Mouse (Mus musculus) midbrain, embryonic 10.5 days (tissue): ENCODE measurements around the gene Retreg1. TPM values are rescaled to one million over a fixed set of nuclear protein-coding genes. Genes with fewer than 3 reads are reported as not detected.
"Not testable (repeated sequence)": the region's sequence is repeated elsewhere in the genome, so short reads cannot be mapped to it uniquely, and the experiment has no call there.

Experiments used
- DNase-seq: peaks from one replicate; pipeline ENCODE4 v3.0.0-alpha.2; 2017; ENCODE audit warnings: low spot score
- H3K27ac ChIP-seq: fragments of 300-500 bp; sonication (generic); replicated peaks from 2 replicates; pipeline ENCODE4 v1.5.1; 2016; ENCODE audit warnings: mild to moderate bottlenecking
- H3K27me3 ChIP-seq: fragments of 300-500 bp; sonication (generic); 2 replicates; pipeline ENCODE4 v1.6.1; 2016; ENCODE audit warnings: low read depth, mild to moderate bottlenecking; ENCODE audit not compliant: poor library complexity, severe bottlenecking
- H3K36me3 ChIP-seq: fragments of 300-500 bp; sonication (generic); 2 replicates; pipeline ENCODE4 v1.6.1; 2016; ENCODE audit warnings: mild to moderate bottlenecking, moderate library complexity
- H3K4me1 ChIP-seq: fragments of 300-500 bp; sonication (generic); 2 replicates; pipeline ENCODE4 v1.6.1; 2016
- H3K4me3 ChIP-seq: fragments of 300-500 bp; sonication (generic); 2 replicates; pipeline ENCODE4 v1.5.1; 2016; ENCODE audit warnings: mild to moderate bottlenecking, moderate library complexity
- H3K9me3 ChIP-seq: fragments of 300-500 bp; sonication (generic); replicated peaks from 2 replicates; pipeline ENCODE4 v1.6.1; 2016; ENCODE audit warnings: mild to moderate bottlenecking
- WGBS: fragments of 180-500 bp; shearing (Covaris S2); methylation state at CpG from one replicate; pipeline ENCODE4 v1.1.7; 2016; 5-methylcytosine and 5-hydroxymethylcytosine counted together
- polyA plus RNA-seq: library from polyadenylated mRNA; unstranded; fragments of >200 nt; fragmentation: Nextera tagmentation; extraction: Ambion mirVana; gene quantifications from 2 replicates; pipeline ENCODE4 v1.2.1, GENCODE M21; 2016

Retreg1 gene
- polyA plus RNA-seq, 1 experiment from 2014 or later, result 1.9 TPM

- no peak overlapping the region for H3K27ac ChIP-seq
- no peak for DNase-seq
- H3K4me3 ChIP-seq, result no peak overlapping the region
- no peaks in the 10 kb centered on the region for H3K4me1 ChIP-seq
- no peaks in the 10 kb centered on the region for H3K9me3 ChIP-seq
- 90% methylated on average over 5 of the region's 5 CpGs for WGBS
- no peaks in the 10 kb centered on the region for H3K27me3 ChIP-seq
- no peaks in the 10 kb centered on the region for H3K36me3 ChIP-seq
Observed at GRCm38 (mm10) chr15:25972758-25973157, 129.8 kb downstream of the Retreg1 start.

GRCm38 (mm10) chr15:25974352-25974751, 131.4 kb downstream of the Retreg1 start:
- no peak for DNase-seq
- Histone ChIP-seq H3K4me3 (no peak overlapping the region), H3K9me3 (no peaks in the 10 kb centered on the region), H3K36me3 (no peaks in the 10 kb centered on the region), H3K4me1 (no peaks in the 10 kb centered on the region), H3K27ac (no peak overlapping the region), H3K27me3 (no peaks in the 10 kb centered on the region)
- WGBS, result 92% methylated on average over 4 of the region's 4 CpGs

- Histone ChIP-seq H3K36me3 (no peaks in the 10 kb centered on the region), H3K4me3 (no peak overlapping the region), H3K9me3 (no peaks in the 10 kb centered on the region), H3K4me1 (no peaks in the 10 kb centered on the region), H3K27ac (no peak overlapping the region), H3K27me3 (no peaks in the 10 kb centered on the region)
- WGBS, result 93% methylated on average over 6 of the region's 6 CpGs
- DNase-seq, result no peak
Observed at GRCm38 (mm10) chr15:25975810-25976209, 132.8 kb downstream of the Retreg1 start.

DNA sequence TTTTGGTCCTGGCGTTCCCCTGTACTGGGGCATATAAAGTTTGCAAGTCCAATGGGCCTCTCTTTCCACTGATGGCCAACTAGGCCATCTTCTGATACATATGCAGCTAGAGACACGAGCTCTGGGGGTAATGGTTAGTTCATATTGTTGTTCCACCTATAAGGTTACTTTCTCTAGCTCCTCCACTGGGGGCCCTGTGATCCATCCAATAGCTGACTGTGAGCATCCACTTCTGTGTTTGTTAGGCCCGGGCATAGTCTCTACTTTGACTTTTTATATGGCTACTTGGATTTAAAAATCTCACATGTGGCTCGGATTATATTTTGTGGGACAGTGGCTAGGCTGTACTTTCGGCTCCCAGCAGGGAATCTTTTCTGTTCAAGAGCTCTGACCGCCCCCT, 140.6 kb downstream of the Retreg1 start:
- peak overlapping the region; percentile 100 for H3K4me3 ChIP-seq
- H3K27me3 ChIP-seq, DNase-seq, H3K9me3 ChIP-seq: not testable (repeated sequence)
- 22% methylated on average over 6 of the region's 6 CpGs for WGBS
- H3K36me3 ChIP-seq, result peaks cover 23% of the 10 kb centered on the region
- H3K27ac ChIP-seq, result peak overlapping the region; percentile 91
- H3K4me1 ChIP-seq, result peaks cover 18% of the 10 kb centered on the region

GRCm38 (mm10) chr15:25984067-25984733, 141.2 kb downstream of the Retreg1 start, which contains the start of gene Zfp622:
Gene Zfp622, plus strand, starts transcription at chr15:25984366.
- Histone ChIP-seq H3K27ac (peak within 1 kb of the TSS; percentile 91), H3K4me1 (peaks cover 18% of the 10 kb centered on the region), H3K36me3 (peaks cover 28% of the 10 kb centered on the region), H3K4me3 (peak within 1 kb of the TSS; percentile 100), H3K27me3 (no peaks in the 10 kb centered on the region), H3K9me3 (no peaks in the 10 kb centered on the region)
- peak; percentile 97 for DNase-seq
- under 1% methylated on average over 57 of the region's 57 CpGs for WGBS

- peaks cover 18% of the 10 kb centered on the region for H3K4me1 ChIP-seq
- H3K36me3 ChIP-seq, result peaks cover 35% of the 10 kb centered on the region
- DNase-seq, result no peak
- H3K4me3 ChIP-seq, result peak overlapping the region; percentile 100
- no peaks in the 10 kb centered on the region for H3K27me3 ChIP-seq
- no peaks in the 10 kb centered on the region for H3K9me3 ChIP-seq
- WGBS, result under 1% methylated on average over 71 of the region's 71 CpGs
- H3K27ac ChIP-seq, result peak overlapping the region; percentile 91
Observed at GRCm38 (mm10) chr15:25984734-25985492, 141.9 kb downstream of the Retreg1 start.

- Histone ChIP-seq H3K4me3 (no peak overlapping the region), H3K9me3 (no peaks in the 10 kb centered on the region), H3K27ac (no peak overlapping the region), H3K27me3 (no peaks in the 10 kb centered on the region), H3K4me1 (no peaks in the 10 kb centered on the region), H3K36me3 (peaks cover 91% of the 10 kb centered on the region)
- DNase-seq, result peak; percentile 27
- WGBS, result 64% methylated on average over 8 of the region's 8 CpGs
Observed at GRCm38 (mm10) chr15:25992992-25993727, 150.2 kb downstream of the Retreg1 start.

GRCm38 (mm10) chr15:25995521-25995920, 152.5 kb downstream of the Retreg1 start:
- no peak for DNase-seq
- Histone ChIP-seq H3K36me3 (peaks cover 72% of the 10 kb centered on the region), H3K27ac (no peak overlapping the region), H3K9me3 (no peaks in the 10 kb centered on the region), H3K27me3 (no peaks in the 10 kb centered on the region), H3K4me1 (peaks cover 5% of the 10 kb centered on the region; the same call in 1 of the 2 replicates), H3K4me3 (no peak overlapping the region)
- WGBS, result 64% methylated on average over 2 of the region's 2 CpGs

DNA sequence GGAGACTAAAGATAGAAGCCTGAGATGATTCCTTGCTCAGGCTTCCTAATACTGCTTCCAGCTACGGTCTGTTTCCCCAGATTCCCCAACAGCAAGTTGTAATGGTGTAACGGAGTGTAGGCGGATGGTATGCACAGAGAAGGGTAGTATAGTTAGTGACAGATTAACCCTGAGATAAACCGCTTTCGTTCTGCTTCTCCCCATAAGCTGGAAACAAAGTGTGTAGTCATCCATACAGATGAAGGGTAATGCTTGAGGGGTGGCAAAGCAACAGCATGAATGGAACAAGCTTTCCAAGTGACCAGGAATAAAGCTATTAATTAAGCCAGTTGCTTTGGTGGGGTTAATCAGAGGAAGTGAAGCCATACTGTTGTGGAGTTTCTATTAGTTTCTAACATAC, 156.6 kb downstream of the Retreg1 start:
- DNase-seq, H3K27me3 ChIP-seq, H3K4me3 ChIP-seq, H3K4me1 ChIP-seq, H3K9me3 ChIP-seq, H3K27ac ChIP-seq: not testable (repeated sequence)
- peaks cover 34% of the 10 kb centered on the region for H3K36me3 ChIP-seq
- WGBS, result 29% methylated on average over 5 of the region's 5 CpGs

GRCm38 (mm10) chr15:26008621-26009020, 165.6 kb downstream of the Retreg1 start:
- Histone ChIP-seq H3K36me3 (no peaks in the 10 kb centered on the region), H3K4me1 (no peaks in the 10 kb centered on the region), H3K4me3 (no peak overlapping the region), H3K27ac (no peak overlapping the region), H3K9me3 (no peaks in the 10 kb centered on the region), H3K27me3 (no peaks in the 10 kb centered on the region)
- 88% methylated on average over 3 of the region's 3 CpGs for WGBS
- no peak for DNase-seq

GRCm38 (mm10) chr15:26012891-26013290, 169.9 kb downstream of the Retreg1 start:
- WGBS, result 80% methylated on average over 4 of the region's 4 CpGs
- DNase-seq, result no peak
- Histone ChIP-seq H3K9me3 (no peaks in the 10 kb centered on the region), H3K27me3 (no peaks in the 10 kb centered on the region), H3K36me3 (no peaks in the 10 kb centered on the region), H3K4me3 (no peak overlapping the region), H3K27ac (no peak overlapping the region), H3K4me1 (0 out of 2 replicates have a peak, but pooled peaks cover 5% of the 10 kb centered on the region)

- no peak overlapping the region for H3K4me3 ChIP-seq
- no peaks in the 10 kb centered on the region for H3K27me3 ChIP-seq
- H3K4me1 ChIP-seq, result 0 out of 2 replicates have a peak, but pooled peaks cover 5% of the 10 kb centered on the region
- no peaks in the 10 kb centered on the region for H3K9me3 ChIP-seq
- no peaks in the 10 kb centered on the region for H3K36me3 ChIP-seq
- 80% methylated on average over 14 of the region's 14 CpGs for WGBS
- no peak overlapping the region for H3K27ac ChIP-seq
- peak; percentile 30 for DNase-seq
Observed at GRCm38 (mm10) chr15:26015979-26016665, 173.1 kb downstream of the Retreg1 start.
